Mouse (Mus musculus): ENCODE measurements around the gene Gm3045. TPM values are rescaled to one million over a fixed set of nuclear protein-coding genes. Genes with fewer than 3 reads are reported as not detected.

The Gm3045 gene
- not detected in 2 replicates for polyA plus RNA-seq (2016; fragmentation: Nextera tagmentation; extraction: Ambion mirVana)

DNA sequence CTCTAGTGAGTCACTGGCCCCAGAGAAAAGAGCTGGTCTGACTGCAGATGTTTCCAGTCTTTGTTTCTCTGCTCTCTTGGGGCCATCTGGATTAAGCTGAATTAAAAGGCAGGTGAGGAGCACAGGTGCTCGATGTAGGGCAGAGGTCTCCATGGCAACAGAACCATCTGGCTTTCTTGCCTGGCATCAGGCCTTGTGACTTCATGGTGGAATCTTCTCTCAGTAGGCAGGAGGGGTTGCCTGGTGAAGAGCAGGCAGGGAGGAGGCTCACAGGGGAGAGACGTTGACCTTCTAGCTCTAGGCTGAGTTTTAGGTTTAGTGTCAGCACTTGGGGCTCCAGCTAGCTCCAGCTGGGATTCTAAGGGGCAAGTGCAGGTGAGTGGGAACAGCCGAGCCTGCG is at the start of gene Gm3045:
Gene Gm3045 (plus strand): TSS at position 230 of the 400 bp plus-strand sequence.
- H3K27me3 ChIP-seq: peaks cover 16% of the 10 kb centered on the region
- H3K4me2 ChIP-seq: no peak within 1 kb of the TSS
- H3K4me3 ChIP-seq (replicated peaks): no peak within 1 kb of the TSS
- no peak for ATAC-seq (ENCODE audit: insufficient number of reproducible peaks, insufficient read depth, low FRiP score, low TSS enrichment, low read depth)
- no peak within 1 kb of the TSS for H3K9ac ChIP-seq (replicated peaks)
- no peak within 1 kb of the TSS for H3K27ac ChIP-seq
- H3K4me1 ChIP-seq (replicated peaks): peaks cover 23% of the 10 kb centered on the region
- no peaks in the 10 kb centered on the region for H3K9me3 ChIP-seq
- H3K36me3 ChIP-seq: no peaks in the 10 kb centered on the region
- WGBS: 58% methylated on average over 4 of the region's 4 CpGs

- whole genome bisulfite sequencing: 10% methylated on average over 14 of the region's 14 CpGs
- no peaks in the 10 kb centered on the region for H3K27me3 ChIP-seq
- H3K27ac ChIP-seq: peak overlapping the region; percentile 89
- no peak overlapping the region for H3K9ac ChIP-seq (replicated peaks)
- ATAC-seq (ENCODE audit: insufficient number of reproducible peaks, insufficient read depth, low FRiP score, low TSS enrichment, low read depth): peak; percentile 45
- peaks cover 31% of the 10 kb centered on the region for H3K4me1 ChIP-seq (replicated peaks)
- H3K4me3 ChIP-seq (replicated peaks): no peak overlapping the region
- H3K36me3 ChIP-seq: no peaks in the 10 kb centered on the region
- H3K9me3 ChIP-seq: no peaks in the 10 kb centered on the region
- peak overlapping the region; percentile 28 for H3K4me2 ChIP-seq
Measured at GRCm38 (mm10) chr13:56380855-56381685, 45.3 kb upstream of the Gm3045 start.

DNA sequence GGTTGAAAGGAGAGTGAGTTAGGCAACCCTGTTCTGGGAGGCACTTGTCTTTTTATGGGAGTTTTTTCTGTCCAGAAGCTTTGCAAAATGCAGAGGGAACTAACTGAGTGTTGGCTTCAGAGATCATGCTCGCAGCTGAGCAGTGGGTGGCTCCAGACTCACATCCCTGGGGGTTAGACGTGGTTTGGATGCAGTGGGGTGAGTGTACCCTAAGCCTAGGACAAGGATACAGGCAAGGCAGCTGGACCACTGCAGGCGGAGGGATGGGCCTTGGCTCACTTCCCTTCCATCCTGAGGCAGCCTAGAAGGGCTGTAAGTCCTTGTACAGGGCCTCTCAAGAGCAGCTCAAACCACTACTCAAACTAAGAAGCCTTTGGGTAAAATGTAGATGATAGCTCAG is 43.0 kb upstream of the Gm3045 start:
- no peak for ATAC-seq (ENCODE audit: insufficient number of reproducible peaks, insufficient read depth, low FRiP score, low TSS enrichment, low read depth)
- Histone ChIP-seq H3K27ac (no peak overlapping the region), H3K4me1 (replicated peaks) (peaks cover 37% of the 10 kb centered on the region), H3K4me2 (no peak overlapping the region), H3K36me3 (no peaks in the 10 kb centered on the region), H3K4me3 (replicated peaks) (no peak overlapping the region), H3K9ac (replicated peaks) (no peak overlapping the region), H3K9me3 (no peaks in the 10 kb centered on the region), H3K27me3 (no peaks in the 10 kb centered on the region)
- 78% methylated on average over 3 of the region's 3 CpGs for WGBS

DNA sequence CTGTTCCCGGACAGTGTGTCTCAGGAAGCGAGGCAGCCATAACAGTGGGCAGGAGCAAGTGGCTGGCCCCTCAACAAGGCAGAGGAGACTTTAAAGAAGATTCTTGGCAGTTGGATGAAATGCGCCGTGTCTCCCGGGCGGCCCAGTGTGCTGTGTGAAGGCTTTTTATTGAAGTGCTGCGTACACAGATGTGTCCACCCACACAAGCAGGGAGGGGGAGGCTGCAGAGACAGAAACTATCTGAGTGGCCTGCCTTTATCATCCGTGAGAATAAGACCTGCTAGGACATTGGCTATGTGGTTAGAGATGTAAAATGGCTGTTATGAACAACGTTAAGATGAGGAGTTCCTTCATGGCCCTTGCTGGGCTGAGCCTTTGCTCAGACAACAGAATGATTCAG is 40.0 kb upstream of the Gm3045 start:
- no peaks in the 10 kb centered on the region for H3K27me3 ChIP-seq
- H3K4me1 ChIP-seq (replicated peaks): peaks cover 16% of the 10 kb centered on the region
- H3K27ac ChIP-seq: no peak overlapping the region
- H3K9me3 ChIP-seq: 0 out of 2 replicates have a peak, but pooled peaks cover 3% of the 10 kb centered on the region
- WGBS: 52% methylated on average over 9 of the region's 9 CpGs
- no peak overlapping the region for H3K9ac ChIP-seq (replicated peaks)
- ATAC-seq (ENCODE audit: insufficient number of reproducible peaks, insufficient read depth, low FRiP score, low TSS enrichment, low read depth): no peak
- no peak overlapping the region for H3K4me3 ChIP-seq (replicated peaks)
- H3K36me3 ChIP-seq: no peaks in the 10 kb centered on the region
- no peak overlapping the region for H3K4me2 ChIP-seq

GRCm38 (mm10) chr13:56387374-56387773 is 39.0 kb upstream of the Gm3045 start:
- ATAC-seq (ENCODE audit: insufficient number of reproducible peaks, insufficient read depth, low FRiP score, low TSS enrichment, low read depth): no peak
- 43% methylated on average over 5 of the region's 5 CpGs for WGBS

DNA sequence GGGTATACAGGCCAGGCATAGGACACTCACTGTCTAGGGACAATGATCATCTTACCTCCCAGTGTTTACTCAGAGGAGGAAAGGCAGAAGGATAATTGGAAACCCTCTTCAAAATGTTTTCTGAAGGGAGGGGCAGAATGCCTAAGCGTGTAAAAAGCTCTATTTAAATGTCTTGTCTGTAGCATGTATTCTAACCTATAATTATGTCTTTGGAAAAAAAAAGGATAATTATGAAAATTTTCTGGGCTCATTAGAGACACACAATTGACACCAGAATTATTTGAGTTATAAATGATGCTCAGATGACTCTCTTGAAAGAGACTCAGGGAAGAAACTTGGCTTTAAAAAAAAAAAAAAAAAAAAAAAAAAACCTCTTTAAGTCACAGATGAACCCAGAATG is 38.4 kb upstream of the Gm3045 start:
- Histone ChIP-seq H3K27ac (no peak overlapping the region), H3K27me3 (no peaks in the 10 kb centered on the region), H3K36me3 (no peaks in the 10 kb centered on the region), H3K4me2 (no peak overlapping the region), H3K4me1 (replicated peaks) (peaks cover 6% of the 10 kb centered on the region; the same call in 1 of the 2 replicates), H3K9me3 (0 out of 2 replicates have a peak, but pooled peaks cover 3% of the 10 kb centered on the region), H3K4me3 (replicated peaks) (no peak overlapping the region), H3K9ac (replicated peaks) (no peak overlapping the region)
- 84% methylated on average over 1 of the region's 1 CpGs for WGBS
- no peak for ATAC-seq (ENCODE audit: insufficient number of reproducible peaks, insufficient read depth, low FRiP score, low TSS enrichment, low read depth)

More at GRCm38 (mm10) chr13:56387374-56387773, 39.0 kb upstream of the Gm3045 start:
- Histone ChIP-seq H3K9ac (replicated peaks) (no peak overlapping the region), H3K4me2 (no peak overlapping the region), H3K9me3 (0 out of 2 replicates have a peak, but pooled peaks cover 3% of the 10 kb centered on the region), H3K27ac (no peak overlapping the region), H3K4me1 (replicated peaks) (peaks cover 6% of the 10 kb centered on the region; the same call in 1 of the 2 replicates), H3K27me3 (no peaks in the 10 kb centered on the region), H3K36me3 (no peaks in the 10 kb centered on the region), H3K4me3 (replicated peaks) (no peak overlapping the region)

GRCm38 (mm10) chr13:56397572-56397971 is 28.8 kb upstream of the Gm3045 start:
- Histone ChIP-seq H3K4me3 (replicated peaks) (no peak overlapping the region), H3K4me2 (no peak overlapping the region), H3K4me1 (replicated peaks) (peaks cover 26% of the 10 kb centered on the region), H3K27ac (peak overlapping the region; percentile 18; the same call in 1 of the 2 replicates), H3K27me3 (no peaks in the 10 kb centered on the region; the same call in 1 of the 2 replicates), H3K36me3 (no peaks in the 10 kb centered on the region), H3K9ac (replicated peaks) (no peak overlapping the region), H3K9me3 (no peaks in the 10 kb centered on the region)
- no peak for ATAC-seq (ENCODE audit: insufficient number of reproducible peaks, insufficient read depth, low FRiP score, low TSS enrichment, low read depth)
- WGBS: 36% methylated on average over 5 of the region's 5 CpGs

DNA sequence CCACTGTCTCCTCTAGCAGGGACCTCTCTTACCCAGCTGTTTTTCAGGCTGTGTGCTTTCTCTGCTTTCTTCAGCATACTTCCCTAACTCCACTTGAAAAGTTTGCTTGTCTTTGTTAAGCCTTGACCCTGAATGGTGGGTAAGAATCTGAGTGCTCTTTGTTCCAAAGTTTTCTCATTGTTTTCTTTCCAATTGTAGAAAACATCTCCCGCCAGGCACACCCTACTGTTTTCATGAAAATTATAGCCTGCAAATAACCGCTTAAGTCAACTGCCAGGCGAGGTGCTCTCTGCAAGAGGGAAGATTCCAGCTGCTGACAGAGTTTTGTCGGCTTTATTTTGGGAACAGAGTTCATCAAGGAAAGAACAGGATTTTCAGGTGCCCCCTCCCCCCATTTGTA is 25.2 kb upstream of the Gm3045 start:
- WGBS: 71% methylated on average over 4 of the region's 4 CpGs
- no peaks in the 10 kb centered on the region for H3K9me3 ChIP-seq
- H3K36me3 ChIP-seq: no peaks in the 10 kb centered on the region
- no peak overlapping the region for H3K27ac ChIP-seq
- peaks cover 41% of the 10 kb centered on the region for H3K4me1 ChIP-seq (replicated peaks)
- no peak for ATAC-seq (ENCODE audit: insufficient number of reproducible peaks, insufficient read depth, low FRiP score, low TSS enrichment, low read depth)
- no peak overlapping the region for H3K4me3 ChIP-seq (replicated peaks)
- no peak overlapping the region for H3K4me2 ChIP-seq
- H3K9ac ChIP-seq (replicated peaks): no peak overlapping the region
- no peaks in the 10 kb centered on the region for H3K27me3 ChIP-seq

- H3K4me3 ChIP-seq (replicated peaks): no peak overlapping the region
- H3K4me1 ChIP-seq (replicated peaks): peaks cover 30% of the 10 kb centered on the region
- peak overlapping the region; percentile 12; the same call in 1 of the 2 replicates for H3K27ac ChIP-seq
- H3K9me3 ChIP-seq: no peaks in the 10 kb centered on the region
- H3K27me3 ChIP-seq: no peaks in the 10 kb centered on the region
- no peaks in the 10 kb centered on the region for H3K36me3 ChIP-seq
- H3K9ac ChIP-seq (replicated peaks): no peak overlapping the region
- no peak for ATAC-seq (ENCODE audit: insufficient number of reproducible peaks, insufficient read depth, low FRiP score, low TSS enrichment, low read depth)
- WGBS: 50% methylated on average over 8 of the region's 8 CpGs
- no peak overlapping the region for H3K4me2 ChIP-seq
Measured at GRCm38 (mm10) chr13:56403381-56404086, 22.9 kb upstream of the Gm3045 start.

GRCm38 (mm10) chr13:56404511-56405140 is 21.8 kb upstream of the Gm3045 start:
- no peak overlapping the region for H3K4me3 ChIP-seq (replicated peaks)
- no peak overlapping the region for H3K27ac ChIP-seq
- H3K9me3 ChIP-seq: no peaks in the 10 kb centered on the region
- no peak overlapping the region for H3K9ac ChIP-seq (replicated peaks)
- no peaks in the 10 kb centered on the region for H3K27me3 ChIP-seq
- no peaks in the 10 kb centered on the region for H3K36me3 ChIP-seq
- H3K4me1 ChIP-seq (replicated peaks): peaks cover 24% of the 10 kb centered on the region
- H3K4me2 ChIP-seq: no peak overlapping the region
- ATAC-seq (ENCODE audit: insufficient number of reproducible peaks, insufficient read depth, low FRiP score, low TSS enrichment, low read depth): no peak
- 76% methylated on average over 6 of the region's 6 CpGs for WGBS

DNA sequence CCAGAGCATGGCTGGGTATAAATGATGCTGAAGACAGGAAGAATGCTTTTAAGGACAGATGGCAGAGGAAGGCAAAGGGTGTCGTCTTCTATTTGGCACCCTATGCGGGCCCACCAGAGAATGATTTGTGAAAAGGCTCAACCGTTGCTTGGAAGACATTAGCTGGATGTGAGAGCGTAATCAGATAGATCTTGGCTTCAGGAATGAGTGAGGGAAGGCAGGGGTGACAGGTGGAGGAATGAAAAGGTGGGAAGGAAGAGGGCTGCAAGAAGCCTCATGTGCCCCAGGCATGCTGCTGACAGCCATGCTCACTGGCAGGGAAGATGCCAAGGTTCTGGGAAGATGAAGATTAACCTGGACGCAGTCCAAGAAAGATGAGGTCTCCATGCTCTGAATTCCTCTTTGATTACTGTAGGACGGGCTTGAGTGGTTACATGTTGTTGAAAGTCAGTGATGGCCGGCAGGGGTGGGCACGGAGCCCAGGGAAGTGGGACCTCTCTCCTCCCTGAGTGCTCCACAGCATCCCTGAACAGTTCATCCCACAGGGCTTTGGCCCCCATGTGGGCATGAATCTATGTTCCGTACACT is 14.0 kb upstream of the Gm3045 start:
- H3K4me1 ChIP-seq (replicated peaks): no peaks in the 10 kb centered on the region
- 86% methylated on average over 9 of the region's 9 CpGs for WGBS
- H3K27me3 ChIP-seq: no peaks in the 10 kb centered on the region
- ATAC-seq (ENCODE audit: insufficient number of reproducible peaks, insufficient read depth, low FRiP score, low TSS enrichment, low read depth): no peak
- H3K9me3 ChIP-seq: peaks cover 10% of the 10 kb centered on the region
- H3K27ac ChIP-seq: no peak overlapping the region
- H3K4me2 ChIP-seq: no peak overlapping the region
- no peak overlapping the region for H3K9ac ChIP-seq (replicated peaks)
- H3K36me3 ChIP-seq: no peaks in the 10 kb centered on the region
- no peak overlapping the region for H3K4me3 ChIP-seq (replicated peaks)
